Mouse (Mus musculus): ENCODE measurements around the gene Smyd3.

Smyd3 gene

DNA sequence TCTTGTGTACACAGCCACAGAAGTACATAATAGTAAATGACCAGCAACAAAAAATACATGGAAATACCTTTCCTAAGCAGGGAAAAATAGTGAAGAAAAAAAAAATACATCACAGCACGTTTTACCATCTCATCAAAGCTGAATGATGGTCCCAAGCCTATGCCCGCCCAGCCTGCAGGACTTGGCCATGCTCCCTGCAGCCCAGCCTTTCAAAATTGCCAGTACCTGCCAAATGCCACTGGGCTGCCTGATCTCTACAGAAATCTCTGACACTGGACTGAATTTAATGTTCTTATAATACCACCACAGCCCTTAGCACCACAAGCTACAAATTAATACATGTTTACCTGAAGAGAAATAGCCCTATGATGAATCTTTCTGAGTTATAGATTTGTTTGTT lies 133.5 kb downstream of the Smyd3 start:
- in situ Hi-C loops (cut with MboI, MseI): no loop called here

DNA sequence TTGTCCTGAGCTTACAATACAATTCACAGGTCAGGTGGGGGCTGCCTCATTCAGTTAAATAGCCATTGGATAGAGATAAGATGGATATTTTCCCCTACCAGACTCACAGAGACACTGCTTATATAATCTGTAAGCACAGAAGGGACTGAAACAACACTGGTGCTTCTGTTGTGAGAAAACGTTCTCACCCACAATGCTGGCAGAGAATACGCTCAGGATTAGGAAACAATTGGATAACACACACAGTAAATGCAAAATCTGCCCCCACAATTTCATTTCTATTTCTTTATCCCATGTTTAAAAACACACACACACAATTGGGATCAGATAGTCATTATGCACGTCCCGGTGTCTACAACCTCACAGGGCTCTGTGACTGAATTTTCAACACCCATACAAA lies 139.7 kb downstream of the Smyd3 start:
- in situ Hi-C loops (cut with MboI, MseI): no loop called here

DNA sequence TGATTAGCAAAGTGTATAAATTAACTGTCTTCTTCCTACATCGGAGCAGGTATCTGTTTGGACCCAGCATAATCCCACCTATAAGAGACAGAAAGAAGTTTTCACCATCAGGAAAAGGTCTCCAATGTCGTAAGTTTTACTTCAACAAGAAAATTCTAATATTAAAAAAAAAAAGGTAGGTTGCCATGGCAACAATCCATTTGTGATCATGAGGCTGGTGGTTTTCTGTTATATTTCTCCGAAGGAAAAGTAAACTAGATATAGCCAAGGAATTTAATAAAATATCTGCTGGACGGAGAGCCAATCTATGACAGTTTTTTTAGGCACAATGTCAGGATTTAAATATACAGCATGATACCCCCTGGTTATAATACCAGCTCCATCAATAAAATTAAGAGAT lies 142.9 kb downstream of the Smyd3 start:
- in situ Hi-C loops (cut with MboI, MseI): no loop called here

DNA sequence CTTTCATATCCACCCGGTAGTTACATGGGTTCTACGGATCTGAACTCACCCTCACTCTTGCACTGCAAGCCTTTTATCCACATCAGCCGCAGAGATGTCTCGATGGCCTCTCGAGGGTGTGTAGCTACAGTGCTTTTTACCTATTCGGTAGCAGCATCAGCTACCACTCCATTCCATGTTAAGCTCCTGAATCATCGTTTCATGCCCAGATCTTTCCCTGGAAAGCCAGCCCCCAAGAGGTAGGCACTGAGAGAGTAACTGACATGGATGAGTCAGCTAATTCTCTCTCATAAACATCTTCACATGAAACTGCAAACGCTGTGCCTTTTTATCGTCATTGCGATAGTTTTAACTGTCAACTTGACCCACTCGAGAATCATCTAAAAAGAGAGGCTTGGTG lies 143.9 kb downstream of the Smyd3 start:
- in situ Hi-C loops (cut with MboI, MseI): no loop called here

DNA sequence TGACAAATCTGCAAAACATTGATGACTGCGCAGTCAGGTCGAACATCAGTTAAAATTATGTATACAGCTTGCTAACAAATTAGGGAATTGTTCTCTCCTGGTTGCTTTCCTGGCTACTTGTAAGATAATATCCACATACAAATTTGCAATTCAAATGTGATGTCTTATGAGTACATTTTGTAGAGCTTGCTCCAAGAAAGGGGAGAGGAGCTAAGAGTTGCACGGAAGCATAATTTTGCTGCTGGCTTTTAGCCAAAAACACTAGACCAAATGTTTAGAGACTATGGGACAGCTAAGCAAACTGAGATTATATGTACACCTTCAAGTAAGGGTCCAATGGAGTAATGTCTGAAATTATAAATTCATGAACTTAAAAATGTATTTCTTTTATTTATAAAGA lies 146.7 kb downstream of the Smyd3 start:
- in situ Hi-C loops (cut with MboI, MseI): no loop called here

DNA sequence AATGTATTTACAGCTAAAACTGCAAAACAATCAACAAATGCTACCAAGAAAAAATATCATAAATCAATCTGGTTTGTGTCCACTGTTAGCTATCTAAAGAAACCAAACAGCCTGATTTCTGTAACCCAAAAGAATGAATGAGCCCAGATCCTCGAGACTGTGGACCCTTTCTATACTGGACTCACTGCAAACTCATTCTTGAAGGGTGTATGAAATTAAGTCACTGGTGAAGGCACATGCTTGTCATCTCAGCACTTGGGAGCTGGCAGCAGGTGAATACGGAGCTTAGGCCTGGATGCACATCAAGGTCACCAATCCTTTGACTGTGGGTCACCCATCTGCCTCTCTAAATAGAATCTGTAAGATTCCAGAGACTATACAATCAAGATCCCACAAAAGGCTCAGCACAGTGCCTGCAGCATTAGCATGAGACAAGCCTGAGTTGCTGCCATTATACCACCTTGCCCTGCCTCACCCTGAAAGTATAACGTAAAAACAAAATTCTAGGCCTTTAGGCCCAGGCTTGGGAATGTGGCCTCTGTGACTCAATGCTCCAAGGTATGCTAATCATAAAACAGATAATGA lies 149.3 kb downstream of the Smyd3 start:
- in situ Hi-C loops (cut with MboI, MseI): no loop called here

DNA sequence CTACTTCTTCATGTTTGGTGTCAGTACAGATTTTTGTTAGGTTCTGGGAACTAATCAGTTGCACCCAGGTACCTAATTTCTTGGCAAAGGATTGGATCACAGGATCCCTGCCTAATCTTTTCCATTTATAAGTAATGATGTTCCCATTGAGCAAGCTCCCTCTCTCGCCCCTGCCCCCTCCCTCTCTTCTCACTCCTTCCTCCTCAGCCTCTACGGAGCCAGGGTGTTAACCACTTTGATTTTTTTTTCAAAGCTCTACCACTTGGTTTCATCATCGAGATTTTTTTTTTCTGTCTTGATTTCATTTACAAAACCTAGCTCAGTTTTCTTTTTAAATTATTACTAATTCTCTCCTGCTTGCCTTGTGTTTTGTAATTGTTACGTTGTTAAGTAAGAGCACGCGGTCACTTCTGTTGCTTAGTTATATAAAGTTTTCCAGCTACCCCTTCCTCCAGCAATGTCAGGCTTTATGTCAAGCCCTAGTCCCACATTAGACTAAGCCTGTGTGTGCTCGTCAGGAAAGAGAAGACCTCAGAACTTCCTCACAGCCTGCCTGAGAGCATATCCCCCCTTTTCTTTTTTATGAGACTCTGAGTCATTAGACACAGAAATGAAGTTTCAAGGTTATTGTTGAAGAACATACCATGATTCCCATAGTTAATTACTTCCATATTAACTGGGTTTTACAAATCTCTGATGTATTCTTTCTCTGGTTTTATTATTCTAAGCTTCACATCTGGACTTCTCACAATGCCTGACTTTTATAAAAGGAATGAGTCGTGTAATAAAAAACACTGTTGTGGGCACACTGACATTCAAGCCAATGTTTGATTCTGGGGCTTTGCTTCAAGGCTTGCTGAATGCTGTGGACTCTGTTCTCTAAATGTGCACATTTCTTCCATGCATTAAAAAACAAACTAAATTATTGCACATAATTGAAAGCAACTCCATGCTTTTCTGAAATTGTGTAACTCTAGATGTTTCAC lies 156.1 kb downstream of the Smyd3 start:
- in situ Hi-C loops (cut with MboI, MseI): no loop called here

DNA sequence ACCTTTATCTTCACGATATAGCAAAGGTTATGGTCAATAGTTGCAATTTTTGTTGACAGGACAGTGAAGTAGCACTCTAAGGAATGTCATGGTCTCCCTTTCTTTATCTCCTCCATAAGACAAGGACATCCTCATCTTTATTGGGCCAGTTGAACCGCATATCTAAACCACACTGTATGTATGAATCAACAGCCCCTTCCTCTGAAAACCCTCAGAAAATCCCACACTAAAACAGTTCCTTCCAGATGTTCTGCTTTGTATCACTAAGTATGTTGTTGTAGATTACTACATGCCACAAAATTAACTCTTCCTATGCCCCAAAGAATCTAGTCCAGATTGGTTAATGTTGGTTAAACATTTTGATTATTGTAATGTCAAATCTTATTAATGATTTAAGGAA lies 160.7 kb downstream of the Smyd3 start:
- in situ Hi-C loops (cut with MboI, MseI): no loop called here

DNA sequence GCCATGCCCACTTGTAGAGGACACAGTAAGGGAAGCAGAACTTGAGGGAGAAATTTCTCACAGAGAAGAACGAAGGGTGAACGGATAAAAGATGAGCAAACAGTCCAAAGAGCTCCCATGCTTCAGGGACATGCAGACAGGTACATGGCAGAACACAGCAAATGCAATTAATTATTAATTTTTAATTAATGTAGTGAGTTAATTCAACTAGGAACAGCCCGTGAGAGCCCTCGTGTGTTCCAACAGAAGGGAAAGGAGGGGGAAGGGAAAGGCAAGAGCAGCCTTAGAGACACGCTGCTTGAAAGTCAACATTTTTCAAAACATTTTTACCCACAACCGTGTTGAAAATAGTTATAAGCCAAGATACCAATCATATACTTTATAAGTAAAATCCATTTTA lies 163.6 kb downstream of the Smyd3 start:
- in situ Hi-C loops (cut with MboI, MseI): no loop called here

DNA sequence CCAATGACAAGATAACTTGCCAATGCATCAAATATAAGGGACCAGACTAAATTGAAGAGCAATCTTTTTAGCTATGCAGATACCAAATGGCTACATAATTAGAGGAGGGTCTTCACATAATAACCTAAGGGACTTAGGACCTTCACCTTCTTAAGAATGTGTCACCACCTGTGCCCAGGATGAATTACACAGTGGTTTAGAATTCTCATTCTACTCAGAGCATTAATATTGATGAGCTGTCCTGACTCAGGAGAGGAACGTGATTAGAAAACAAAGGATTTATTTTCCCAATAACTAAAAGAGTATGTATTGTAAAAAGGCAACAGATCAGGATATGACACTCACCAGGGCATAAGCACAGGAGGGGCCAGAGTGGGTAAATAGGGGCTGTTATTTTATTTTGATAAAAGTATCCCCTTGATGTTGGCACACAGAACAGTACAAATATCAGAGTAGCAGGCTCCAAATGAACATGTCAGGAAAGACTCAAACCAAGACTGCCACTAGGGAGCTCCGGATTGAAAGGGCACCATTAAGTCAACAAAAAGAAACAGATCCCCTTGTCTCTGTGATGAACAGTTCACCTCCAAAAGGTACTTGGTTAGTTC lies 172.4 kb downstream of the Smyd3 start:
- in situ Hi-C loops (cut with MboI, MseI): loop anchor here (5.0 kb wide), 1 partner anchor 258 kb away; no protein-coding TSS in a partner anchor

DNA sequence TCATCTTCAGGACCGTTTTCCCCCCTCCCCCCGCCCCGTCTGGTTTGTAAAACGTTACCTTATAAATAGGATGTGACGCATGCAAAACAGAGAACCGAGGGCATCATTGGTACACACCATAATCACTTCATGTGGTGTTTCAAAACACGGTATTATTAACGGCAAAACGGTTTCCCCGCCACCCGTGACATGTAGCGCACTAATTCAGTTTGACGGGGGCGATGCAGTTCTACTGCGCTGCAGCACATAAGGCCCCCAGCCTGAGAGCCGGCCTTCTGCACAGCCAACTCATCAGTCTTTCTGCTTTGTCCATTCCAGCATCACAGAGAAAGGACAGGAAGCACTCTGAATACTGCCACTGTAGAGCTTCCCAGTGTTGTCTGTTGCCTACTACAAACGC lies 174.4 kb downstream of the Smyd3 start:
- in situ Hi-C loops (cut with MboI, MseI): no loop called here

DNA sequence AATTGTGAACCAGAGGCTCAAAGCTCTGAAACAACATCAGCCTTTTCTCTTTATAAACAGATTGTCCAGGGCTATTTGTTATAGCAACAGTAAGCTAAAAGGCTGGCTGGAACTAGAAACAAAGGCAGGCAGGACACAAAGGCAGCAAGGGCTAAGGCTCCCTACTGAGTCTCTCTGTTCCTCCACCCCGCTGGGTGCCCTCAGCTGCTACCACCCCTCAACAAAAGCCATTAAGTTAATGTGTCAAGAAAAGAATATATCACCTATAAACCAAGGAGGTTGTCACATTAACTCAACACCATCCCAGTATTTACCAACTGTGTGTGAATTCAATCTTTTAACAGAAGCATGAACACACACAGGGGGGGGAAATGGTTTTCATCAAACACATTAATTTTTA lies 176.3 kb downstream of the Smyd3 start:
- in situ Hi-C loops (cut with MboI, MseI): no loop called here

DNA sequence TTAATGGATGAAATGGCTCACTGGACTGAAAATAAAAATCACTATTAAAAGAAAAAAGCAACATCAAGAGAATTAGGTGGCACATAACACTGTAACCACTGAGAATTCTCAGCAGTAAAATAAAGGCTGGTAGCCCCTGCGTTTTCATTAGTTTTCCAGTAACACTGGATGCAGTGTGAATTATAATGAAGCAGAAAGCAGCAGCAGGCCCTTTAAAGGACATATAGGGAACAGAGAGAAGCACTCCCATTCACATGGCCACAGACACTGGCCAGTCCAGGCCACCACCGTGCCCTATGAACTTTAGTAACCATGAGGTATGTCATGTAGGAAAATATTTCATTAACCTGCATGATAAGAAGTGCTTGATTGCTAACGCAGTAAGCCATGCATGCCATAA lies 178.8 kb downstream of the Smyd3 start:
- in situ Hi-C loops (cut with MboI, MseI): no loop called here

DNA sequence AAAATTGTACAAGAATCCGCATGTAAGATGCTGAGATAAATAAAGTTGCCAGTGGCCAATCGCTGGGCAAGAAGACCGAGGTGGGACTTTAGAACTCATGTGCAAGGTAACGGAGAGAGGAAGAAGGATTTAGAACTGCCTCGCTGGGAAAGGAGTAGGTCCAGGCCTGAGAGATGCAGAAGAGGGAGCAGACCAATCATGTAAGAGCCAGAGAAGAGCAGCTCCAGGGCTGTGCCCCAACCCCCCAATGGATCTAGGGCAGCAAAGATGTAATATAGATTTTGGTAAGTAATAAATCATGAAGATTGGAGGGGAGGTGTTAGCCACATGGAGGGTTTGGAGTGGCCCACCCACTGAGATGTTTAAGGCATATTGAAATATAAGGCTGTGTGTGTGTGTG lies 180.3 kb downstream of the Smyd3 start:
- in situ Hi-C loops (cut with MboI, MseI): no loop called here

DNA sequence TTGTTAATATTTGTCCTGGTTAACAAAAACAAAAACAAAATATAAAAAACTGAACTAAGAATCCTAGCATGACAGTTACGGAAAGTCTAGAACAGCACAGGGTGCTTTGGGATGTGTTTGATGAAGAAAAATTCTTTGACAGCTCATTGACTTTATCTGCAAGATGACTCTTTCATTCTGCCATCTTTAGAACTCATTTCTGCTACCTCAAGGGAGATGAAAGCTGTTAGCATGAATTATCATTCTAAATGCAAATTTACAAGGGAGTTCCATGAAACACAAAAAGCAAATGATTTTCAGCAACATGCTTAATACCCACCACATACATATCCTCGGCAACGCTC lies 190.9 kb downstream of the Smyd3 start:
- in situ Hi-C loops (cut with MboI, MseI): no loop called here

DNA sequence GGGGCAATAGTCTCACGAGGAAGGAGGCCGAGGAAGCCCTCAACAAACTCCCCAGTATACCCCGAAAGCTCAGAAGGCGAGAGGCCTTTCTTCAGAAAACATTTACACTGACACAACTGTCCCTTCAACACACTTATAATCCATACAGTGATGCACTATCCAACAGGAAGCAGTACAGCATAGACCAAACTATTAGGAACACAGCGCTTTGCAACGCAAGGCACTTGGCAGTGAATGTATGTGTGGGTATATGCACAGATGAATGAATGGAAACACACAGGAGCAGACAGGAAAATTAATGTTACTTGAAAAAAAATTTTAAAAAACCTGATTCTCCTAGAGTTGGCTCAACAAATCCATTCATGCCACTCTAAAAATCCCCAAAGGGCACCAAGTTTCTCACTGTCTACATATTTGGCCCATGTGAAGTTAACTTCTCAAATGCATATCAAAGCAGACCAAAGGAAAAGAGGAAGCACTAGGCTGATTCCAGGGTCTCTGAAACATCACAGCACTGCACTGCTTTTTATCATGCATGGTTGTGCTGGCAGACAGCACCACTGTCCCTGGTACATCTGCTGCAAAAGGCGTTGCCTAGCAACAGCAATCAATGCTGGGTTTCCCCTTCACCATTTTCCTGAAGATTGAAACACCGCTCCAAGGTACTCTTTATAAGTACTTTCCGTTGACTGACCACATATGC lies 191.4 kb downstream of the Smyd3 start:
- in situ Hi-C loops (cut with MboI, MseI): no loop called here

DNA sequence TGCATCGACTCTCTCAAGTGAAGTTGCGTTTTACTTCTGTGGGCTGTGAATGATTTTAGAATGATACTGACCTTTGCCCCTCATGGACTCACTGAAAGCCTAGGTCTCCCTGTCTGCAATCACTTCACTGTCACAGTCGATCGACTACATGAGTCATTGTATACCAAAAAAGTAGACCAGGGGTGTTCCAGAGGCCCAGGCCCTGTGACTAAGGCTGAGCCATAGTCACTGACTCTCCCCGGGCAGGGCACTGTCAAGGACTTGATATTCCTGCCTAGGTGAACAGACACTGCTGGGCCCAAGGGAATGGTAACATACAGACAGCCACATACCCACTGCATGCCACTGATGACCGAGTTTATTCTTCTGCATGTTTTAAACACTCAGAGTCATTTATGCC lies 193.6 kb downstream of the Smyd3 start:
- in situ Hi-C loops (cut with MboI, MseI): no loop called here

DNA sequence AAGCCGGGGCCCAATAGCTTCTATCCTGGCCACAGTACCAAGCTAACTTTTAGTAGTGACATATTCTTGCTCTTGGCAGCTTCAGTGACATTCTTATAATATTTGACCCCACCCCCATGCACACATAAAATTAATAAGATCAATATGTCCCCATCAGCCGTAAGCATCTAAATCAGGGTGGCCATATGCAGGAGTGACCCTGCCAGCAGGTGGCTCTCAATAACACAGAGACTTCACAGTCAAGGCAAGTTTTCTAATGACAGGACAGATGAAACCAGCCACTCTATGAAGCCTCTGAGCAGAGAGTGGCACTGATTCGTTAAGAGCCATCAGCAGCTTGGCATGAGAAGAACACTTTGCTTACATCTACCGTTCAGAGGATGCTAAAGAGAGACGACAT lies 204.2 kb downstream of the Smyd3 start:
- in situ Hi-C loops (cut with MboI, MseI): loop anchor here (5.0 kb wide), 1 partner anchor 41 kb away; no protein-coding TSS in a partner anchor

DNA sequence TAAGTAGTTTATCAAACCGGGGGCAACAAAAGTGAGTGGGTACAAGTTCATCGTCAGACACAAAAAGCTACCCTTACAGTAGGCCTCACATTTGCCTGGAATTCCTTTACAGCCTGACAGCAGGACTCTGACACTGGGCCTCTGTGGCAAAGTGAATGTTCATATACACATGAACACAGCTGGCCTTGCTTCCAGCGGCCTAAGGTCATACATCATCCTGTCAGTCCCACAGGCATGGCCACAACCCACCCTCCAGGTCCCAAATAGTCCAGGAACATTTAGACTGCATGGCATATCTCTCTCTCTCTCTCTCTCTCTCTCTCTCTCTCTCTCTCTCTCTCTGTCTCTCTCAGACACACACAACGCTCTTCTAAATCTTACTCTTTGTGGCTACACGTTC lies 208.4 kb downstream of the Smyd3 start:
- in situ Hi-C loops (cut with MboI, MseI): no loop called here

DNA sequence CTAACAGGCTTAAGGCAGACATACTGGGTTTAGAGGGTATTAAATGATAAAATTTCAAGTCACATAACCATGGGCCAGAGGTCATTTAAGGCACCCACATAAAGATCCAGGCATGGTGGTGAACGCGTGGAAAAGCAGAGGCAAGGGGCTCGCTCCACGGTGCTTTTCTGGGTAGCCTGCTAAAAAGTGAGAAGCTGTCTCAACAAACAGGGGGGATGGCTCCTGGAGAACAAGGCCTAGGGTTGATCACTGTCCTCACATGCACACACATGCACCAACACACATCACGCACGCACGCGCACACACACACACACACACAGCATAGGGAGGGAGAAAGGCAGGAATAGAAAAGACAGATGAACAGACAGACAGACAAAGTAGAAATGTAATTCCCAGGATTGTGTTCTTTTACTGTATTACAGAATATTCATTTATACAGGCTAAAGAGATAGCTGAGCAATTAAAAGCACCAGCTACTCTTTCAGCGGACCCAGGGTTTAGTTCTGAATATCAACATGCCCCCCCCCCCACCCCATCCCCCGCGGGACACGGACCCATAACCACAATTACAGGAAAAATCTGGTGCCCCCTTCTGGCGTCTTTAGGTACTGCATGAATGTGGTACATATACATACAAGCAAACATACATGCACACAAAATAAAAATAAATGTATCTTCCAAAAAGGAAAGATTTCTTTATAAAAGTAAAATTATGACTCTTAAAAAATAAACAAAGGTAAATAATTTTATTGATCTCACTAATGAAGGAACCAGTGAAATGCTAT lies 215.2 kb downstream of the Smyd3 start:
- in situ Hi-C loops (cut with MboI, MseI): no loop called here

DNA sequence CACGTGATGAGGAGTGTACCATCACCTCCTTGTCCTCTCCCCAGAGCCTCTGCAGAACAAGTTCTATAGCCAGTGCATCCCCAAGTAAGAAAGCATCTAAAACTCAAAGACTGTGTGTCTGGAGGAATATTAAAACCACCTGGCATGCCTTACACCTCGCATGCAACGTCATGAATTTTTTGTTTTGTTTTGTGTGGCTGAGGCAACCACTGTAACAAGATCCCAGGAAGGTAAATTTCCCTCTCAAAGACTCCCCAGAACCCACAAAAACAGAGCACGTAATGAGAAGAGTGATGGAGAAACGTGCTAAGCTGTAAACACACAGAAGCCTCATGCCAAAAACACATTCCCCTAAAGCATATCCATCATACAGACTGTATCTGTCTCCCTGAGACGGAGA lies 222.2 kb downstream of the Smyd3 start:
- in situ Hi-C loops (cut with MboI, MseI): no loop called here
